Mouse (Mus musculus) liver, postnatal 0 days (tissue): ENCODE data around the gene Ift52. TPM values are rescaled to one million over a fixed set of nuclear protein-coding genes. Genes with fewer than 3 reads are reported as not detected.

Source experiments
- ATAC-seq: fragments of 200-750 bp; cut with Nextera tagmentation; 2 replicates; pipeline ENCODE4 v1.8.0; 2017; ENCODE audit warnings: mild to moderate bottlenecking, moderate library complexity
- DNase-seq: peaks from one replicate; pipeline ENCODE4 v3.0.0-alpha.2; 2016
- H3K27ac ChIP-seq: fragments of 300-500 bp; sonication (generic); 2 replicates; pipeline ENCODE4 v1.5.1; 2014; ENCODE audit warnings: antibody characterized with exemption, moderate library complexity, mild to moderate bottlenecking, low read depth
- H3K27me3 ChIP-seq: fragments of 300-500 bp; sonication (generic); 2 replicates; pipeline ENCODE4 v1.6.1; 2014; ENCODE audit warnings: low read length, control low read depth, mixed read lengths; ENCODE audit not compliant: insufficient read depth
- H3K36me3 ChIP-seq: fragments of 300-500 bp; sonication (generic); replicated peaks from 2 replicates; pipeline ENCODE4 v1.6.1; 2014; ENCODE audit warnings: mild to moderate bottlenecking, control low read depth, low read length, moderate library complexity, mixed read lengths; ENCODE audit not compliant: insufficient read depth
- H3K4me1 ChIP-seq: fragments of 300-500 bp; sonication (generic); 2 replicates; pipeline ENCODE4 v1.6.1; 2014; ENCODE audit warnings: antibody characterized with exemption, mild to moderate bottlenecking, control low read depth; ENCODE audit not compliant: insufficient read depth
- H3K4me2 ChIP-seq: fragments of 300-500 bp; sonication (generic); 2 replicates; pipeline ENCODE4 v1.6.1; 2014; ENCODE audit warnings: low read depth, mild to moderate bottlenecking, low read length, moderate library complexity, mixed read lengths
- H3K4me3 ChIP-seq: fragments of 300-500 bp; sonication (generic); 2 replicates; pipeline ENCODE4 v1.5.1; 2014; ENCODE audit warnings: low read depth, low read length
- H3K9ac ChIP-seq: fragments of 300-500 bp; sonication (generic); replicated peaks from 2 replicates; pipeline ENCODE4 v1.6.1; 2014; ENCODE audit warnings: mild to moderate bottlenecking, moderate library complexity
- H3K9me3 ChIP-seq: fragments of 300-500 bp; sonication (generic); 2 replicates; pipeline ENCODE4 v1.6.1; 2016; ENCODE audit warnings: mild to moderate bottlenecking, control low read depth, low read length, mixed read lengths
- CTCF ChIP-seq: sonication (generic); IDR thresholded peaks from 2 replicates; pipeline ENCODE4 v1.5.1; 2016; ENCODE audit warnings: antibody characterized with exemption, low read depth
- EP300 ChIP-seq: IDR thresholded peaks from 2 replicates; pipeline ENCODE4 v1.6.1; 2016; ENCODE audit warnings: antibody characterized with exemption, low read depth, mild to moderate bottlenecking
- WGBS: fragments of 180-500 bp; shearing (Covaris S2); extraction: QIAGEN DNeasy Blood & Tissue Kit; methylation state at CpG from one replicate; pipeline ENCODE4 v1.1.7; 2014; ENCODE audit not compliant: insufficient replicate concordance; 5-methylcytosine and 5-hydroxymethylcytosine counted together
- polyA plus RNA-seq: library from polyadenylated mRNA; unstranded; fragments of >200 nt; fragmentation: Nextera tagmentation; extraction: Ambion mirVana; gene quantifications from 2 replicates; pipeline ENCODE4 v1.2.1, GENCODE M21; 2015

Gene Ift52
- polyA plus RNA-seq, 1 experiment from 2014 or later, result 18.4 TPM

DNA sequence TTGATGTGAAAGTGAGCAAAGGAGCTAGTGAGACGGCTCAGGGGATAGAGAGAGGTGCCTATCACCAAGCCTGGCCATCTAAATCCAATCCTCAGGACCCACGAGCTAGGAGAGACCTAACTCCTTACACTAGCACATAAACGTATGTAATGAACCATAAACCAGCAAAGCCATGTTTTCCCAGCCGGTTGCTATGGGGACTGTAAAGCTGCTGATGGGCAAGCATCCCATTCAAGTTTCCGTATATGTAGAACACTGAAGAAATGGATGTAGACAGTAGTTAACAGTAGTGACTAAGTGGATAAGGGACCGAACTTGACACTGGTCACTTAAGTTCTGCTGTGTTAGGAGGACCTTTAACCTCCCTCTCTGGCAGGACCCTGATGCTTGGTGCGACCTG, 56.9 kb downstream of the Ift52 start:
- no peak overlapping the region for H3K9ac ChIP-seq
- WGBS, result 88% methylated on average over 7 of the region's 7 CpGs
- H3K4me2 ChIP-seq, result no peak overlapping the region
- no peak for DNase-seq
- peaks cover 66% of the 10 kb centered on the region for H3K36me3 ChIP-seq
- H3K9me3 ChIP-seq, result no peaks in the 10 kb centered on the region
- no peak overlapping the region for H3K27ac ChIP-seq
- TF ChIP-seq EP300 (no peak), CTCF (no peak)
- H3K4me1 ChIP-seq, result peaks cover 3% of the 10 kb centered on the region; the same call in 1 of the 2 replicates
- no peaks in the 10 kb centered on the region for H3K27me3 ChIP-seq
- no peak for ATAC-seq
- H3K4me3 ChIP-seq, result no peak overlapping the region

DNA sequence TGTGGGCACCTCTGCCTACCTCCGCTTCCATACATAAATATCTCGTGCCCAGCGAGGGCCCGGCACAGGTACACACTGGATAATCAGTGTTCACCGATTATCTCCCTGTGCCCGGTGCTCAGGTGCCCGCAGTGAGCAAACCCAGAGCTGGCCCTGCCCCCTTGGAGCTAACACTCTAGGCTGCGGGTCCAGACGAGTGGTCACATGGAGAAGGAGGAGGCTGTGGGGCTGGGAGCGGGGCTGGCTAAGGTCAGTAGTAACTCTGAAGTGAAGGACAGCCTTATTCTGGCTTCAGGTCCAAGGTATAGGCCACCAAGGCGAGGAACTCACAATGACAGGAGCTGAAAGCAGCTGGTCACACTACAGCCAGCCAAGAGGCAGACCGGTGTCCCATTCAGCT, 57.7 kb downstream of the Ift52 start:
- Histone ChIP-seq H3K4me1 (peaks cover 3% of the 10 kb centered on the region; the same call in 1 of the 2 replicates), H3K36me3 (peaks cover 70% of the 10 kb centered on the region), H3K9ac (no peak overlapping the region), H3K4me3 (no peak overlapping the region), H3K9me3 (no peaks in the 10 kb centered on the region), H3K27ac (no peak overlapping the region), H3K27me3 (no peaks in the 10 kb centered on the region), H3K4me2 (no peak overlapping the region)
- TF ChIP-seq EP300 (no peak), CTCF (no peak)
- WGBS, result 94% methylated on average over 12 of the region's 12 CpGs
- DNase-seq (no peak), ATAC-seq (no peak)

DNA sequence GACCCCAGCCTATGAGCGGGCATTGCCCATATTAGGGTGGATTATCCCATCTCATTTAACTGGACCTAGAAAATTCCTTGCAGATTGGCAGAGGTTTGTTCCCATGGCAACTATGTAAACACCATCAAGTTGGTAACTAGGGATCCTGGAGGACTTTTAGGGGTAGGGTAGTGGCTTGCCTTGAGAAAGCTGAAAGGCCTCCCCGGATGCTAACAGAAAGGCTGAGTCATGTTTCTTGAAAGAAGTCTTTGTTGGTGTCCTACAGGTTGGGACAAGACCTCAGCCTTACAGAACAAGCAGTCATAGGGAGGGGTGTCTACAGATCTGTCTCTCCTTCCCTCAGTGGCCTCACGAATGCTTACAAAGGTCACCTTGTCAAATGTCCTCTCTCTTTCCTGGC, 58.1 kb downstream of the Ift52 start:
- ATAC-seq (no peak), DNase-seq (no peak)
- TF ChIP-seq CTCF, result no peak
- no peak for TF ChIP-seq EP300
- H3K36me3 ChIP-seq, result peaks cover 70% of the 10 kb centered on the region
- H3K27ac ChIP-seq, result no peak overlapping the region
- H3K27me3 ChIP-seq, result no peaks in the 10 kb centered on the region
- H3K4me1 ChIP-seq, result peaks cover 3% of the 10 kb centered on the region; the same call in 1 of the 2 replicates
- no peak overlapping the region for H3K9ac ChIP-seq
- WGBS, result 84% methylated on average over 3 of the region's 3 CpGs
- no peak overlapping the region for H3K4me3 ChIP-seq
- no peaks in the 10 kb centered on the region for H3K9me3 ChIP-seq
- H3K4me2 ChIP-seq, result no peak overlapping the region

DNA sequence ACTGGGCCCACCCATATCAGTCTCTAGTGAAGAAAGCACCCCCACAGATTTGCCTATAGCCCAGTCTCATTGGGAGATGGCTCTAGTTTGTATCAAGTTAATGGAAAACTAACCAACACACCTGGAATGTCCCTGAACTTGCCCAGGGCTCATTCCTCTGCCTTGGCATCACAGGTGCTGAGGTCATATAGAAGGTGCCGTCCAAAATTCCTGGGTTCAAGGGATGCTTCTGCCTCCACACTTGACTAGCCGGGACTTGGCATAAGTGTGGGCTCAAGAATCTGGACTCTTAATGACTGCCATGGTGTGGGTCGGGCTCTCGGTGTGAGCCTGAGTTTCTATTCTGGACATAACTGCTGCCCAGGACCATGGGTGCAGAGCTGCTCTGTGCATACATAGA, 61.9 kb downstream of the Ift52 start:
- no peaks in the 10 kb centered on the region for H3K4me1 ChIP-seq
- DNase-seq (no peak), ATAC-seq (no peak)
- H3K27ac ChIP-seq, result no peak overlapping the region
- H3K9ac ChIP-seq, result no peak overlapping the region
- H3K4me2 ChIP-seq, result no peak overlapping the region
- H3K9me3 ChIP-seq, result no peaks in the 10 kb centered on the region
- H3K4me3 ChIP-seq, result no peak overlapping the region
- peaks cover 61% of the 10 kb centered on the region for H3K36me3 ChIP-seq
- H3K27me3 ChIP-seq, result no peaks in the 10 kb centered on the region
- WGBS, result 88% methylated on average over 4 of the region's 4 CpGs
- TF ChIP-seq EP300 (no peak), CTCF (no peak)

DNA sequence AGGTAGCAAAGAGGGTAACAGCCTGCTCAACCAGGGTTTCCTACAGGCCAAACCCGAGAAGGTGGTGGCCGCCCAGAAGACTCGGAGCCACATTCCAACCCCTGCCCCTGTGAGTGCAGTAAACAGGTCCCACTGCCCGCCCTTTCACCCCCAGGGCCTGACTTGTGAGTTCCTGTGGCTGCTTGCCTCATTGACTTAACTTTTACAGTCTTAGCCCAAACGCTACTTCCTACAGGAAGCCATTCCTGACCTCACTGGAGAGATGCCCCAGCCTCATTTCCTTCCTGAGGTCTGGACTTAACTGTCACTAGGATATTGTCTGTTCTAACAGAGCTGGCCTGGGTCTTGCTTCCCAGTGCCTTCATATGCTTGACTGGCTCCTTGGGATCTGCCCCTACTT, 65.4 kb downstream of the Ift52 start:
- H3K27ac ChIP-seq, result no peak overlapping the region
- no peaks in the 10 kb centered on the region for H3K27me3 ChIP-seq
- no peak for TF ChIP-seq CTCF
- 0 out of 2 replicates have a peak, but pooled peaks have one; percentile 9 for TF ChIP-seq EP300
- no peak overlapping the region for H3K4me3 ChIP-seq
- no peak overlapping the region for H3K4me2 ChIP-seq
- no peaks in the 10 kb centered on the region for H3K4me1 ChIP-seq
- ATAC-seq (peak; percentile 47), DNase-seq (no peak)
- H3K36me3 ChIP-seq, result peaks cover 37% of the 10 kb centered on the region
- no peaks in the 10 kb centered on the region for H3K9me3 ChIP-seq
- H3K9ac ChIP-seq, result no peak overlapping the region
- WGBS, result 45% methylated on average over 5 of the region's 5 CpGs

DNA sequence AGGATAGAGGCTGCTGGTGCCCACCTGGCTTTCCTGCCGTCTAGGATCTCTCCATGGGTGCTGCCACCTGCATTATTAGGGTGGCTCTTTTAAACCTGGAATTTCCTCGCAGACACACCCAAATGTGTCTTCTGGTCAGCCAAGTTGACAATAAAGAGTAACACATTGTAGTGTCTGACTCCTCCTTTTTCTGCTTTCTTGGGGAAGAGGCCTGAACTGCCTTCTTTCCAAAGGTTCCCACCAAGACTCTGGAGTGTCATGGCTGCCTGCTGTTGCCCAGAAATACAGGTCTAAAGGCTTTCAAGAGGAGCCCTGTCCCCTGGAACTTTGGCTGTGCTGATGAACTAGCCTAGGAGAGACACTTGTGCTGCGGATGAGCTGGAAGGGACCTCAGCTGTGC, 67.4 kb downstream of the Ift52 start:
- no peak for ATAC-seq
- TF ChIP-seq CTCF, result no peak
- TF ChIP-seq EP300, result no peak

DNA sequence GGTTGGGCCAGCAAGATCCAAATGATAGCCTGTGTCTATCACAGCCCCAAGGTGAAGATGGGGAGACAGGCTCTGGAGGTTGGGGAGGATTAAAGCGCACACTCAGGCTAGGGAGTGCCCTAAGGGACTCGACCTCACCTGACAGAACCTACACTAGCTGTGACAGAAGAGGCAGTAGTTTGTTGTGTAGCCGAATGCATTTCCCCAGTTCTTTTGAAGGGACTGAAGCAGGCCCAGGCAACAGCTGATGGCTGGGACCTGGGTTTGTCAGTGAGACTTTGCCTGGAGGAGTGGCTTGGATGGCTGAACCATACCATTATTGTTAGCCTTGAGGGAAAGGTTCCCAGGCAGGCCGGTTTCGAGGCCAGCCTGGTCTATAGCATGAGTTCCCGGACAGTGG, 67.9 kb downstream of the Ift52 start:
- Histone ChIP-seq H3K4me1 (no peaks in the 10 kb centered on the region), H3K9ac (no peak overlapping the region), H3K9me3 (no peaks in the 10 kb centered on the region), H3K27ac (no peak overlapping the region), H3K4me2 (no peak overlapping the region), H3K4me3 (no peak overlapping the region), H3K27me3 (no peaks in the 10 kb centered on the region), H3K36me3 (peaks cover 21% of the 10 kb centered on the region)
- WGBS, result 84% methylated on average over 6 of the region's 6 CpGs
- no peak for DNase-seq
- ATAC-seq, result no peak
- TF ChIP-seq CTCF (no peak), EP300 (no peak)

More for the DNA sequence above, 67.4 kb downstream of the Ift52 start:
- Histone ChIP-seq H3K4me1 (no peaks in the 10 kb centered on the region), H3K4me3 (no peak overlapping the region), H3K27me3 (no peaks in the 10 kb centered on the region), H3K9me3 (no peaks in the 10 kb centered on the region), H3K4me2 (no peak overlapping the region), H3K27ac (no peak overlapping the region), H3K36me3 (peaks cover 25% of the 10 kb centered on the region), H3K9ac (no peak overlapping the region)
- 88% methylated on average over 3 of the region's 3 CpGs for WGBS
- DNase-seq, result no peak
